Mouse (Mus musculus) heart, postnatal 0 days (tissue): Measurements from ENCODE around the gene Sox15. TPM values are rescaled to one million over a fixed set of nuclear protein-coding genes. Genes with fewer than 3 reads are reported as not detected.
A peak's percentile ranks its signal among the peaks of the same experiment; 100 is the strongest.

Experiments used
- ATAC-seq: fragments of 200-750 bp; cut with Nextera tagmentation; 2 replicates; pipeline ENCODE4 v1.8.0; 2017; ENCODE audit warnings: low read depth, moderate number of reproducible peaks, moderate library complexity; ENCODE audit not compliant: insufficient read depth
- DNase-seq: peaks from one replicate; pipeline ENCODE4 v3.0.0-alpha.2; 2016; ENCODE audit warnings: low spot score
- H3K27ac ChIP-seq: fragments of 300-500 bp; sonication (generic); 2 replicates; pipeline ENCODE4 v1.5.1; 2014; ENCODE audit warnings: low read depth, mild to moderate bottlenecking
- H3K27me3 ChIP-seq: fragments of 300-500 bp; sonication (generic); 2 replicates; pipeline ENCODE4 v1.6.1; 2014; ENCODE audit warnings: low read length, mixed read lengths; ENCODE audit not compliant: control insufficient read depth, insufficient read depth
- H3K36me3 ChIP-seq: fragments of 300-500 bp; sonication (generic); replicated peaks from 2 replicates; pipeline ENCODE4 v1.6.1; 2014; ENCODE audit warnings: low read length, mixed read lengths; ENCODE audit not compliant: control insufficient read depth, insufficient read depth
- H3K4me1 ChIP-seq: fragments of 300-500 bp; sonication (generic); 2 replicates; pipeline ENCODE4 v1.6.1; 2014; ENCODE audit warnings: antibody characterized with exemption; ENCODE audit not compliant: control insufficient read depth, insufficient read depth
- H3K4me2 ChIP-seq: fragments of 300-500 bp; sonication (generic); 2 replicates; pipeline ENCODE4 v1.6.1; 2014; ENCODE audit warnings: low read depth, mild to moderate bottlenecking, low read length, moderate library complexity
- H3K4me3 ChIP-seq: fragments of 300-500 bp; sonication (generic); 2 replicates; pipeline ENCODE4 v1.5.1; 2014; ENCODE audit warnings: low read depth, low read length
- H3K9ac ChIP-seq: fragments of 300-500 bp; sonication (generic); replicated peaks from 2 replicates; pipeline ENCODE4 v1.6.1; 2014; ENCODE audit warnings: low read depth, low read length, mixed read lengths
- H3K9me3 ChIP-seq: fragments of 300-500 bp; sonication (generic); replicated peaks from 2 replicates; pipeline ENCODE4 v1.6.1; 2016; ENCODE audit warnings: low read length; ENCODE audit not compliant: control insufficient read depth
- CTCF ChIP-seq: IDR thresholded peaks from 2 replicates; pipeline ENCODE4 v1.5.1; 2016; ENCODE audit warnings: antibody characterized with exemption, control low read depth, low read depth
- EP300 ChIP-seq: IDR thresholded peaks from 2 replicates; pipeline ENCODE4 v1.6.1; 2016; ENCODE audit warnings: antibody characterized with exemption, low read depth
- WGBS: fragments of 180-500 bp; shearing (Covaris S2); extraction: QIAGEN DNeasy Blood & Tissue Kit; methylation state at CpG from one replicate; pipeline ENCODE4 v1.1.7; 2014; 5-methylcytosine and 5-hydroxymethylcytosine counted together
- polyA plus RNA-seq: library from polyadenylated mRNA; unstranded; fragments of >200 nt; fragmentation: Nextera tagmentation; extraction: Ambion mirVana; gene quantifications from 2 replicates; pipeline ENCODE4 v1.2.1, GENCODE M21; 2015
- total RNA-seq: library from RNA; depleted of rRNA; stranded (reverse); fragments of >200 nt; gene quantifications from 2 replicates; pipeline ENCODE4 v1.2.3, GENCODE M21; 2014; ENCODE audit warnings: low replicate concordance

The Sox15 gene
- total and polyA plus RNA-seq, 2 experiments from 2014 or later: not detected

DNA sequence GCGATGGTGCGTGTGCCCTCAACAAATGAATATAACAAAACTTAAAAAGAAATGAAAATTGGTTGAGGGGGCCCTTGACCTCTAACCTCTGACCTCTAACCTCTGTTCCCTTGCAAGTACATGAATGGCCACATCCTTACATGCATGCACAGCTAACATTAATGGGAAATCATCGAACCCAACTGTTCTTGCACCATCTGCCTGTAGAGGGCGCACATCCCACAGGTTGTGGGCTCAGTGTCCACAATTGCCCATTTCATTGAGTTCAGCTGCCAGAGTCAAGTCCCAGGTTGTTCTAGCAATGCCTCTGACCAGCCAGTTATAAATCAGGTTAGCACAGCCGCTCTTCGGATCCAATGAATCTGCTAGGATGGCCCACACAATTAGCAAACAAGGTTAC is 26.8 kb upstream of the Sox15 start:
- H3K9me3 ChIP-seq: no peaks in the 10 kb centered on the region
- WGBS: 34% methylated on average over 6 of the region's 6 CpGs
- no peak overlapping the region for H3K9ac ChIP-seq
- no peak for ATAC-seq
- H3K4me2 ChIP-seq: no peak overlapping the region
- H3K4me3 ChIP-seq: no peak overlapping the region
- H3K36me3 ChIP-seq: no peaks in the 10 kb centered on the region
- no peaks in the 10 kb centered on the region for H3K27me3 ChIP-seq
- H3K27ac ChIP-seq: no peak overlapping the region
- H3K4me1 ChIP-seq: no peaks in the 10 kb centered on the region
- DNase-seq: peak; percentile 48
- TF ChIP-seq CTCF (peak; percentile 91), EP300 (no peak)

DNA sequence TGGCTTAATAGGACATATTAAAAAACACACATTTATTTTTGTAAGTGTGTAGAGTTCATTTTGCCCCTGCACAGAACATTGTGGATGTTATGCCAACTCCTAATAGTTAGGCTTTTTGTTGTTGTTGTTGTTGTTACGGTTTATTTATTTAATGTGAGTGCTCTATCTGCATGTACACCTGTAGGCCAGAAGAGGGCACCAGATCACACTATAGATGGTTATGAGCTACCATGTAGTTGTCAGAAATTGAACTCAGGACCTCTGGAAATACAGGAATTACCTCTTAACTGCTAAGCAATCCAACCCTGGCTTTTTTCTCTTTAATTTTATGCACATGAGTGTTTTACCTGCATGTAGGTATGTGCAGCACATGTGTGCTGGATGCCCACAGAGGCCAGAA is 25.3 kb upstream of the Sox15 start:
- H3K36me3 ChIP-seq: no peaks in the 10 kb centered on the region
- H3K27ac ChIP-seq: no peak overlapping the region
- H3K4me1 ChIP-seq: peaks cover 10% of the 10 kb centered on the region
- H3K4me2 ChIP-seq: no peak overlapping the region
- no peak for DNase-seq
- ATAC-seq: no peak
- H3K27me3 ChIP-seq: no peaks in the 10 kb centered on the region
- WGBS: 60% methylated on average over 1 of the region's 1 CpGs
- no peak overlapping the region for H3K4me3 ChIP-seq
- TF ChIP-seq CTCF: peak; percentile 47
- TF ChIP-seq EP300: no peak
- H3K9ac ChIP-seq: no peak overlapping the region
- H3K9me3 ChIP-seq: no peaks in the 10 kb centered on the region

DNA sequence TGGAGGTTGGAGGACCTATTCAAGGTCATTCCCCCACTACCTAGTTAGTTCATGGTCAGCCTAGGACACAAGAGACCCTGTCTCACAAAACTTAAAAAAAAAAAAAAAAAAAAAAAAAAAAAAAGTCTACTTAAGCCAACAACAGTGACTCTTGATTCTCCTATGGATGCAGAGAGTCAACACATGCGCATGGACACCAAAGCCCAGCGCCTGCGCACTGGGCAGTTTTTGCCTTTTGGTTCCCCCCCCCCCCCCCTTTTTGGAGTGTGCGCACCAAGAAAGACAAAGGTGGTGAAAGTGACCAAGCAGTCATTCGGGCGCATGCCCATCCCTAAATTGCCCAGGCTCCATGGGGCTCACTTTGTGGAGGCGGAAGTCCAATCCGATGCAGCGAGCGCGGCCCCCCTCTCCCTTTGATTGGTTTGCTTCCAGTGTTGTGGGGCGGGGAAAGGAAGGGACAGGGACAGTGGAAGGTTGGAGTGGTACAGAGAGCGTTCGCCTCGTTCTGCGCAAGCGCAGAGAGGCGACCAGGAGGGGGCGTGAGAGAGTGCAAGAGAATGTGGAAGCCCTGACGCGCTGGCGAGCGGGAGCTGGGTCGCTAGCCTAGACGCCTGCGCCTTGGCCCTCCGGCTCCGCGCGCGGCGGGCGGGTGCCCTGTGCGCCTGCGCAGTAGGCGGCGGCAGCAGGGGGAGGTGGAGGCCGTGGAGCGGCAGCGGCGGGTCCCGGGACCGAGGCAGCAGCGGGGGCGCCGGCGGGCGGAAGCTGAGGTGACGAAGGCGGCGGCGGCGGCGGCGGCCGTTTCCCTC is 22.6 kb upstream of the Sox15 start, which contains the start of gene Fxr2:
Gene Fxr2, plus strand, starts transcription at position 707 of the 806 bp plus-strand sequence.
- Histone ChIP-seq H3K4me3 (peak within 1 kb of the TSS; percentile 98), H3K36me3 (no peaks in the 10 kb centered on the region; the same call in 1 of the 2 replicates), H3K4me1 (peaks cover 19% of the 10 kb centered on the region), H3K27ac (peak within 1 kb of the TSS; percentile 97), H3K4me2 (peak within 1 kb of the TSS; percentile 85), H3K9ac (peak within 1 kb of the TSS; percentile 97), H3K9me3 (no peaks in the 10 kb centered on the region), H3K27me3 (no peaks in the 10 kb centered on the region)
- DNase-seq (peak; percentile 100), ATAC-seq (peak; percentile 97)
- WGBS: under 1% methylated on average over 35 of the region's 56 CpGs
- TF ChIP-seq EP300: no peak
- peak; percentile 84 for TF ChIP-seq CTCF

DNA sequence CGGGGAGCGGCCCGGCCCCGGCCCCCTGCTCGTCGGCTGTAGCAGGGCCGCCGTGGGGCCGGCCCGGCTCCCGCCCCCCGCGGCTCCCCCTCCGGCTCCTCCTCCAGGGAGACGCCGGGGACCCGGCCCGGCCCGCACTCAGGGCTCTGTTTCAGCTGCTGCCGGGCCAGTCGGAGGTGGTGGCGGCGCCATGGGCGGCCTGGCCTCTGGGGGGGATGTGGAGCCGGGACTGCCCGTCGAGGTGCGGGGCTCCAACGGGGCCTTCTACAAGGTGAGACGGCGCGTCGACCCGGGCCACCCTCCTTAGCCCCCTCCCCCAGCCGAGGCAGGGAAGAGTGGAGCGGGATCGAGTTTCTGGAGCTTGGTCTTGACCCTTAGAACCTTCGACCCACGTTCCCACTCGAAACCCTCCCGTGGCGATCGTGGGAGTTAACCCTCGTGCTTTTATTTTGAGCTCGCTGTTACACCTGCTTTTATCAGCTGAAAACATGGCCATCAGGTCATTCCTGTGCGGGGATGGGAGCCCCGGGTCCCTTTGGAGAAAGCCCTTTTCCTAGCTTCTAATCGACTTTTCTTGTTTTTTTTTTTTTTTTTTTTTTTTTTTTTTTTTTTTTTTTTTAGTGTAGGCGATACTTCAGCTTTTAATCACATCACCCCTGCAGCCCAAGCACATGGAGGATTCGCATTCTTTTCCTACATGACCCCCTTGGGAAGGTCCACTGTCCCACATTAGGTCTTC is 21.8 kb upstream of the Sox15 start:
- Histone ChIP-seq H3K4me1 (peaks cover 19% of the 10 kb centered on the region), H3K36me3 (no peaks in the 10 kb centered on the region; the same call in 1 of the 2 replicates), H3K27me3 (no peaks in the 10 kb centered on the region), H3K27ac (peak overlapping the region; percentile 97), H3K4me3 (peak overlapping the region; percentile 98), H3K4me2 (peak overlapping the region; percentile 85), H3K9me3 (no peaks in the 10 kb centered on the region), H3K9ac (peak overlapping the region; percentile 97)
- 0% methylated on average over 34 of the region's 50 CpGs for WGBS
- ATAC-seq: peak; percentile 50
- TF ChIP-seq CTCF (no peak), EP300 (no peak)
- DNase-seq: peak; percentile 39

DNA sequence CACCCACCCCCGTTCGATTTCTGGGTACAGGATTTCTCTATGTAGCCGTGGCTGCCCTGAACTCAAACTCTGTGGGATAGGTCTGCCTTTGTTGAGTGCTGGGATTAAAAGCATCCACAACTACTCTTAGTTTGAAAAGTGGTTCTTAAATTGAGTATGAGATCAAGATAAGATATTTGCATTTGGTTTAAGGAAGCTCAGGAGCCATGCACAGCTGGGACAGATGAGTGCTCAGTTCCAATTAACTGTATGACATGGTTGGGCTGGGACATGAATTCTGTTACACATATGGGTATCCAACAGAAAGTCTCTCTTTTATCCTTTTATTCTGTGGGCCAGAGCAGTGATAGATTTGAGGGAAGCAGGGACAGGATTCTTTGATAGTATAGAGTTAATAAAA is 19.6 kb upstream of the Sox15 start:
- 84% methylated on average over 3 of the region's 3 CpGs for WGBS
- no peaks in the 10 kb centered on the region for H3K27me3 ChIP-seq
- H3K9ac ChIP-seq: no peak overlapping the region
- ATAC-seq: no peak
- H3K4me1 ChIP-seq: peaks cover 19% of the 10 kb centered on the region
- no peak for DNase-seq
- H3K9me3 ChIP-seq: no peaks in the 10 kb centered on the region
- peaks cover 15% of the 10 kb centered on the region for H3K36me3 ChIP-seq
- TF ChIP-seq CTCF: no peak
- no peak for TF ChIP-seq EP300
- H3K4me3 ChIP-seq: no peak overlapping the region
- H3K27ac ChIP-seq: no peak overlapping the region
- no peak overlapping the region for H3K4me2 ChIP-seq
